Mouse (Mus musculus) small intestine, adult 2 months (tissue): Measurements from ENCODE around the gene Lrrc52. TPM values are rescaled to one million over a fixed set of nuclear protein-coding genes. Genes with fewer than 3 reads are reported as not detected.

Experiments
- H3K27ac ChIP-seq: fragments of 200-500 bp; 2 replicates; pipeline ENCODE4 v1.5.1; 2012; ENCODE audit warnings: low read depth, low read length, control low read depth, inconsistent platforms; ENCODE audit not compliant: insufficient read depth
- H3K27me3 ChIP-seq: fragments of 200-500 bp; 2 replicates; pipeline ENCODE4 v1.6.1; 2012; ENCODE audit warnings: mild to moderate bottlenecking, moderate library complexity, low read length, inconsistent platforms; ENCODE audit not compliant: control insufficient read depth, insufficient read depth
- H3K36me3 ChIP-seq: fragments of 200-500 bp; 2 replicates; pipeline ENCODE4 v1.6.1; 2012; ENCODE audit warnings: mild to moderate bottlenecking, low read length, control low read depth, inconsistent platforms; ENCODE audit not compliant: control insufficient read depth, insufficient read depth
- H3K4me1 ChIP-seq: fragments of 200-500 bp; 2 replicates; pipeline ENCODE4 v1.6.1; 2012; ENCODE audit warnings: low read length, inconsistent platforms, mixed read lengths; ENCODE audit not compliant: control insufficient read depth, insufficient read depth, insufficient read length
- H3K4me3 ChIP-seq: fragments of 200-500 bp; 2 replicates; pipeline ENCODE4 v1.5.1; 2012; ENCODE audit warnings: low read depth, mild to moderate bottlenecking, control low read depth, inconsistent platforms, low read length, moderate library complexity
- CTCF ChIP-seq: fragments of 200-500 bp; IDR thresholded peaks from 2 replicates; pipeline ENCODE4 v1.5.1; 2012; ENCODE audit warnings: low read depth, mild to moderate bottlenecking, control low read depth, inconsistent platforms, low read length, moderate library complexity, mixed read lengths; ENCODE audit not compliant: insufficient replicate concordance, insufficient read length; ENCODE audit errors: extremely low read depth
- POLR2A ChIP-seq: fragments of 200-500 bp; IDR thresholded peaks from 2 replicates; pipeline ENCODE4 v1.6.1; 2012; ENCODE audit warnings: low read depth, mild to moderate bottlenecking, control low read depth, inconsistent platforms, low read length, moderate library complexity
- WGBS: fragments of 180-500 bp; shearing (Covaris S2); methylation state at CpG from one replicate; pipeline ENCODE4 v1.1.7; 2018; 5-methylcytosine and 5-hydroxymethylcytosine counted together
- polyA plus RNA-seq: library from polyadenylated mRNA; depleted of rRNA; stranded (reverse); fragments of >200 nt; gene quantifications from 2 replicates; pipeline ENCODE4 v1.2.3, GENCODE M21; 2012

Gene Lrrc52
- polyA plus RNA-seq, 1 experiment, result not detected

GRCm38 (mm10) chr1:167491501-167491900 is 24.9 kb upstream of the Lrrc52 start:
- H3K27me3 ChIP-seq, result no peaks in the 10 kb centered on the region
- H3K4me1 ChIP-seq, result no peaks in the 10 kb centered on the region
- no peak overlapping the region for H3K27ac ChIP-seq
- no peak overlapping the region for H3K4me3 ChIP-seq
- TF ChIP-seq POLR2A (no peak), CTCF (no peak)
- WGBS, result 69% methylated on average over 7 of the region's 7 CpGs
- no peaks in the 10 kb centered on the region for H3K36me3 ChIP-seq

GRCm38 (mm10) chr1:167487933-167488332 is 21.4 kb upstream of the Lrrc52 start:
- H3K4me3 ChIP-seq, result no peak overlapping the region
- H3K27ac ChIP-seq, result no peak overlapping the region
- TF ChIP-seq POLR2A (no peak), CTCF (no peak)
- H3K27me3 ChIP-seq, result no peaks in the 10 kb centered on the region
- H3K4me1 ChIP-seq, result no peaks in the 10 kb centered on the region
- 88% methylated on average over 5 of the region's 5 CpGs for WGBS
- H3K36me3 ChIP-seq, result no peaks in the 10 kb centered on the region

DNA sequence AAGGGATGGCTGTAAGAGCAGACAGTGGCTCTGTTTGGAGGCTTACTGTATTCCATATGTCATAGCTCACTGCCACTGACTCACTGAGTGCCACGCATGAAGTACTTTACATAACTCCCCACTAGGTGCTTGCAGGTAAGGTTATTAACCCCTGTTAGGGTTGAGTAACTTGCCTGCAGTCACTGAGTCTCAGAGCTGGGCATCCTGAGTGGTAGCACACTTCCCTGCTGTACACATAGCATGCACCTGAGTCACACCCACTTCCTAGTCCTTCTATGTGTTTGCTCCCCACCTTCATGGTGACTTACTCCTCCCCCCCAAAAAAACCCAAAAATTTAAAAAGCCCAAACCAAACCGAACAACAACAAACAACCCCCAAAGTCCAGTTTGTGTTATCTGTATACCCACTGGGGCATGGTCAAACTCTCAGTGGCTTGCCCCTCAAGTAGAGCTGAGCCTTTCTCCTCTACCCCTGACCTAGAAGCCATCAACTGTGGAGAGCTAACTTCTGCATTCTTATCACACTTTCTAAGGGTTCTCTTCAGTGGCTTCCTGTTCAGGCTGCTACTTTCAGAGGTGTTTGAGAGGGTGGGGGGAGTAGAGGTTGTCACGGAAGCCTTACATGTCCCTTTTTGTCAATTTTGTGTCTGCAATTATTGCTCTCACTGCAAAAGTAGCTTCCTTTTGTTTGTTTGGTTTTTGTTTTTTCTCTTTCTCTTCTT is 20.5 kb upstream of the Lrrc52 start:
- no peak overlapping the region for H3K27ac ChIP-seq
- H3K4me3 ChIP-seq, result no peak overlapping the region
- H3K36me3 ChIP-seq, result no peaks in the 10 kb centered on the region
- 71% methylated on average over 3 of the region's 3 CpGs for WGBS
- no peaks in the 10 kb centered on the region for H3K27me3 ChIP-seq
- H3K4me1 ChIP-seq, result no peaks in the 10 kb centered on the region
- TF ChIP-seq POLR2A, result no peak
- no peak for TF ChIP-seq CTCF

DNA sequence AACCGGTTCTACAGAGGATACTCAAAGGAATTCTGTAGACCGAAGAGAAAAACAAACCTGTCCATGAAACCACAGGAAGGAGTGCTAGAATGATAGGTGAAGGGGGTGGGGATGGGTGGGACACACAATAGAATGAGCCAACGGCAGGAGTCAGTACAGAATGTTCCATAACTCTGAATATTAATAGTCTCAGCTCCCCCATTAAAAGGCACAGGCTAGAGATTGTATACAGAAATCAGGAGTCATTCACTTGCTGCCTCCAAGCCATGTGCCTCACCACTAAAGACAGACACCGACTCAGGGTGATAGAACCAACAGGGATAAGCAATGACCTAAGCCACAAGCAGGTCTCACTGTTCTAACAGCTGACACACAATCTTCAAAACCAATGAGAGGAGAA is 16.3 kb upstream of the Lrrc52 start:
- TF ChIP-seq CTCF, result no peak
- no peak for TF ChIP-seq POLR2A

GRCm38 (mm10) chr1:167473585-167473984 is 7.0 kb upstream of the Lrrc52 start:
- H3K4me3 ChIP-seq, result no peak overlapping the region
- H3K4me1 ChIP-seq, result no peaks in the 10 kb centered on the region
- H3K36me3 ChIP-seq, result no peaks in the 10 kb centered on the region
- no peak overlapping the region for H3K27ac ChIP-seq
- TF ChIP-seq POLR2A (no peak), CTCF (no peak)
- WGBS, result 50% methylated on average over 4 of the region's 4 CpGs
- no peaks in the 10 kb centered on the region for H3K27me3 ChIP-seq

More for the DNA sequence above, 16.3 kb upstream of the Lrrc52 start:
- WGBS, result 56% methylated on average over 4 of the region's 4 CpGs
- H3K27me3 ChIP-seq, result no peaks in the 10 kb centered on the region
- H3K36me3 ChIP-seq, result no peaks in the 10 kb centered on the region
- no peak overlapping the region for H3K4me3 ChIP-seq
- no peaks in the 10 kb centered on the region for H3K4me1 ChIP-seq
- no peak overlapping the region for H3K27ac ChIP-seq

DNA sequence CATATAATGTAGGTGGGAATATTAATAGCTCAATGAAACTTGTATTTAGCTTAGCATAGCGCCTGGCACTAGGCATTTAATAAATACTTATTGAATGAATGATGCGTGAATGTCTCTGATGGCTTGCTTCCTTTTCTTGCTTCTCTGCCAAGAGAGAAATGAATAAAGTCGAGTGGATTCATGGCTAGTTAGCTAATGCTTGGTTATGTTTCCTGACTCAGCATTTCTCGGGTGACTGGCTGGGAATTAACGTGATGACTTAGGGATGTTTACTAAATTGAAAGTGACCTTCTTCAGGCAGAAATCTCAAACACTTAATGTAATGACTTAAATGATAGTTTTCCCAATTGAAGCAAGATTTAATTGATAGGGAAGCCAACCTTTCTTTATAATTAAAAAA is 1.3 kb upstream of the Lrrc52 start:
- Histone ChIP-seq H3K27ac (no peak overlapping the region), H3K4me1 (no peaks in the 10 kb centered on the region), H3K36me3 (no peaks in the 10 kb centered on the region), H3K27me3 (no peaks in the 10 kb centered on the region), H3K4me3 (no peak overlapping the region)
- TF ChIP-seq POLR2A, result no peak
- TF ChIP-seq CTCF, result no peak
- 49% methylated on average over 5 of the region's 5 CpGs for WGBS

- no peaks in the 10 kb centered on the region for H3K36me3 ChIP-seq
- H3K4me1 ChIP-seq, result no peaks in the 10 kb centered on the region
- H3K4me3 ChIP-seq, result no peak overlapping the region
- 55% methylated on average over 3 of the region's 3 CpGs for WGBS
- H3K27me3 ChIP-seq, result no peaks in the 10 kb centered on the region
- no peak for TF ChIP-seq POLR2A
- no peak for TF ChIP-seq CTCF
- no peak overlapping the region for H3K27ac ChIP-seq
Observed at GRCm38 (mm10) chr1:167457311-167457710, 9.3 kb downstream of the Lrrc52 start.

DNA sequence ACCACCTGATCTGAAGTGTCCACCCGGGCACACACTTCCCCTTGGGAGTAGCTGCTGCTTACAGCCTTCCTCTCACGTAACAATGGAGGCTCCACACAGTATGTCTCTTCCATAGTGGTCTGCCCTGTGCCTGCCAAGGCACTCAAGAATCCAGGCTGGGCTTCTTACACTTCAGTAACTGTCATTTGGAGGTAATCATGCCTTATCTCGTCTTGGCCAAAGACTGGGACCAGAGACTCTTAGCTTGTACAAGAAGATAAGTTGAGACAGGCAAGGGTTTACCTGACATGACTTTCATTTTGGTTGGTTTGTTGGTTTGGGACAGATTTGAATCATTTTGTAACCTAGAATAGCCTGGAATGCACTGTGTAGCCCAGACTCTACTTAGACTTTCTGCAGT is 13.5 kb downstream of the Lrrc52 start:
- Histone ChIP-seq H3K27ac (no peak overlapping the region), H3K27me3 (no peaks in the 10 kb centered on the region), H3K4me3 (no peak overlapping the region), H3K36me3 (no peaks in the 10 kb centered on the region), H3K4me1 (no peaks in the 10 kb centered on the region)
- 71% methylated on average over 3 of the region's 3 CpGs for WGBS
- TF ChIP-seq POLR2A (no peak), CTCF (no peak)
